Mouse (Mus musculus) kidney, embryonic 15.5 days (tissue): ENCODE measurements around the gene 1700016D06Rik. TPM values are rescaled to one million over a fixed set of nuclear protein-coding genes. Genes with fewer than 3 reads are reported as not detected.

Experiments used
- ATAC-seq: fragments of 200-750 bp; cut with Nextera tagmentation; replicated peaks from 2 replicates; pipeline ENCODE4 v1.8.0; 2017; ENCODE audit warnings: moderate TSS enrichment; ENCODE audit not compliant: low FRiP score
- H3K27ac ChIP-seq: fragments of 300-500 bp; sonication (generic); 2 replicates; pipeline ENCODE4 v1.5.1; 2015; ENCODE audit warnings: mild to moderate bottlenecking, inconsistent platforms
- H3K27me3 ChIP-seq: fragments of 300-500 bp; sonication (generic); 2 replicates; pipeline ENCODE4 v1.6.1; 2015; ENCODE audit warnings: inconsistent platforms
- H3K36me3 ChIP-seq: fragments of 300-500 bp; sonication (generic); 2 replicates; pipeline ENCODE4 v1.6.1; 2015; ENCODE audit warnings: inconsistent platforms
- H3K4me1 ChIP-seq: fragments of 300-500 bp; sonication (generic); 2 replicates; pipeline ENCODE4 v1.6.1; 2015; ENCODE audit warnings: inconsistent platforms
- H3K4me2 ChIP-seq: fragments of 300-500 bp; sonication (generic); 2 replicates; pipeline ENCODE4 v1.6.1; 2015; ENCODE audit warnings: moderate library complexity, mild to moderate bottlenecking, inconsistent platforms
- H3K4me3 ChIP-seq: fragments of 300-500 bp; sonication (generic); replicated peaks from 2 replicates; pipeline ENCODE4 v1.5.1; 2015; ENCODE audit warnings: mild to moderate bottlenecking, inconsistent platforms
- H3K9ac ChIP-seq: fragments of 300-500 bp; sonication (generic); 2 replicates; pipeline ENCODE4 v1.6.1; 2015; ENCODE audit warnings: mild to moderate bottlenecking, inconsistent platforms
- H3K9me3 ChIP-seq: fragments of 300-500 bp; sonication (generic); replicated peaks from 2 replicates; pipeline ENCODE4 v1.6.1; 2016; ENCODE audit warnings: inconsistent platforms
- WGBS: fragments of 180-500 bp; shearing (Covaris S2); methylation state at CpG from one replicate; pipeline ENCODE4 v1.1.7; 2015; ENCODE audit warnings: mixed read lengths; 5-methylcytosine and 5-hydroxymethylcytosine counted together
- polyA plus RNA-seq: library from polyadenylated mRNA; unstranded; fragments of >200 nt; fragmentation: Nextera tagmentation; extraction: Ambion mirVana; gene quantifications from 2 replicates; pipeline ENCODE4 v1.2.1, GENCODE M21; 2015

Gene 1700016D06Rik
- polyA plus RNA-seq, 1 experiment from 2014 or later = not detected

GRCm38 (mm10) chr8:11727273-11727650, 26.4 kb upstream of the 1700016D06Rik start:
- 1% methylated on average over 22 of the region's 22 CpGs for WGBS
- H3K4me1 ChIP-seq = peaks cover 17% of the 10 kb centered on the region
- no peaks in the 10 kb centered on the region for H3K36me3 ChIP-seq
- H3K27ac ChIP-seq = no peak overlapping the region
- H3K4me2 ChIP-seq = peak overlapping the region; percentile 97
- ATAC-seq = no peak
- peak overlapping the region; percentile 60 for H3K4me3 ChIP-seq
- H3K9ac ChIP-seq = peak overlapping the region; percentile 55; the same call in 1 of the 2 replicates
- no peaks in the 10 kb centered on the region for H3K9me3 ChIP-seq
- peaks cover 90% of the 10 kb centered on the region for H3K27me3 ChIP-seq

- no peaks in the 10 kb centered on the region for H3K4me1 ChIP-seq
- no peak overlapping the region for H3K9ac ChIP-seq
- no peak overlapping the region for H3K4me3 ChIP-seq
- WGBS = 63% methylated on average over 4 of the region's 4 CpGs
- no peak overlapping the region for H3K4me2 ChIP-seq
- H3K27ac ChIP-seq = no peak overlapping the region
- H3K36me3 ChIP-seq = no peaks in the 10 kb centered on the region
- no peak for ATAC-seq
- no peaks in the 10 kb centered on the region for H3K9me3 ChIP-seq
- peaks cover 18% of the 10 kb centered on the region for H3K27me3 ChIP-seq
These were observed 16.3 kb upstream of the 1700016D06Rik start for GRCm38 (mm10) chr8:11717194-11717593.

- Histone ChIP-seq H3K4me3 (no peak overlapping the region), H3K9me3 (no peaks in the 10 kb centered on the region), H3K4me2 (no peak overlapping the region), H3K9ac (no peak overlapping the region), H3K27me3 (no peaks in the 10 kb centered on the region), H3K36me3 (no peaks in the 10 kb centered on the region), H3K27ac (no peak overlapping the region), H3K4me1 (no peaks in the 10 kb centered on the region)
- whole genome bisulfite sequencing = 84% methylated on average over 6 of the region's 6 CpGs
- no peak for ATAC-seq
These were observed 11.4 kb upstream of the 1700016D06Rik start for GRCm38 (mm10) chr8:11712244-11712643.

GRCm38 (mm10) chr8:11710415-11710814, 9.6 kb upstream of the 1700016D06Rik start:
- no peak overlapping the region for H3K27ac ChIP-seq
- H3K27me3 ChIP-seq = no peaks in the 10 kb centered on the region
- no peaks in the 10 kb centered on the region for H3K9me3 ChIP-seq
- no peak overlapping the region for H3K9ac ChIP-seq
- H3K36me3 ChIP-seq = no peaks in the 10 kb centered on the region
- H3K4me3 ChIP-seq = no peak overlapping the region
- ATAC-seq = 0 out of 2 replicates have a peak, but pooled peaks have one; percentile 33
- 63% methylated on average over 5 of the region's 5 CpGs for WGBS
- H3K4me2 ChIP-seq = no peak overlapping the region
- H3K4me1 ChIP-seq = no peaks in the 10 kb centered on the region

- Histone ChIP-seq H3K4me3 (no peak overlapping the region), H3K9ac (no peak overlapping the region), H3K27me3 (no peaks in the 10 kb centered on the region), H3K9me3 (no peaks in the 10 kb centered on the region), H3K27ac (no peak overlapping the region), H3K4me2 (no peak overlapping the region), H3K4me1 (no peaks in the 10 kb centered on the region), H3K36me3 (no peaks in the 10 kb centered on the region)
- no peak for ATAC-seq
- WGBS = 83% methylated on average over 3 of the region's 3 CpGs
These were observed 8.7 kb upstream of the 1700016D06Rik start for GRCm38 (mm10) chr8:11709542-11709941.

- Histone ChIP-seq H3K4me2 (no peak overlapping the region), H3K4me3 (no peak overlapping the region), H3K9ac (no peak overlapping the region), H3K27me3 (no peaks in the 10 kb centered on the region), H3K36me3 (no peaks in the 10 kb centered on the region), H3K9me3 (no peaks in the 10 kb centered on the region), H3K4me1 (no peaks in the 10 kb centered on the region), H3K27ac (no peak overlapping the region)
- 74% methylated on average over 2 of the region's 2 CpGs for WGBS
- no peak for ATAC-seq
These were observed 8.0 kb upstream of the 1700016D06Rik start for GRCm38 (mm10) chr8:11708815-11709214.

- Histone ChIP-seq H3K36me3 (no peaks in the 10 kb centered on the region), H3K4me2 (no peak overlapping the region), H3K4me1 (no peaks in the 10 kb centered on the region), H3K27me3 (no peaks in the 10 kb centered on the region), H3K27ac (no peak overlapping the region), H3K9me3 (no peaks in the 10 kb centered on the region), H3K9ac (no peak overlapping the region), H3K4me3 (no peak overlapping the region)
- no peak for ATAC-seq
- WGBS = 36% methylated on average over 3 of the region's 3 CpGs
These were observed 6.8 kb upstream of the 1700016D06Rik start for GRCm38 (mm10) chr8:11707701-11708100.

GRCm38 (mm10) chr8:11705818-11706217, 5.0 kb upstream of the 1700016D06Rik start:
- no peaks in the 10 kb centered on the region for H3K36me3 ChIP-seq

GRCm38 (mm10) chr8:11704716-11705420, 4.0 kb upstream of the 1700016D06Rik start:
- H3K9me3 ChIP-seq = no peaks in the 10 kb centered on the region
- H3K4me2 ChIP-seq = no peak overlapping the region
- H3K4me3 ChIP-seq = no peak overlapping the region
- 68% methylated on average over 6 of the region's 6 CpGs for WGBS
- H3K27me3 ChIP-seq = peaks cover under 1% of the 10 kb centered on the region; the same call in 1 of the 2 replicates
- ATAC-seq = no peak
- no peaks in the 10 kb centered on the region for H3K36me3 ChIP-seq
- peaks cover 12% of the 10 kb centered on the region for H3K4me1 ChIP-seq
- no peak overlapping the region for H3K9ac ChIP-seq
- H3K27ac ChIP-seq = no peak overlapping the region

More at GRCm38 (mm10) chr8:11705818-11706217, 5.0 kb upstream of the 1700016D06Rik start:
- no peaks in the 10 kb centered on the region for H3K9me3 ChIP-seq
- no peak overlapping the region for H3K4me3 ChIP-seq
- H3K27ac ChIP-seq = no peak overlapping the region
- no peak overlapping the region for H3K4me2 ChIP-seq
- H3K27me3 ChIP-seq = no peaks in the 10 kb centered on the region; the same call in 1 of the 2 replicates
- no peak for ATAC-seq
- no peak overlapping the region for H3K9ac ChIP-seq
- WGBS = 67% methylated on average over 12 of the region's 12 CpGs
- peaks cover 4% of the 10 kb centered on the region for H3K4me1 ChIP-seq

GRCm38 (mm10) chr8:11703789-11704188, 2.9 kb upstream of the 1700016D06Rik start:
- Histone ChIP-seq H3K27ac (no peak overlapping the region), H3K9ac (no peak overlapping the region), H3K36me3 (no peaks in the 10 kb centered on the region), H3K4me2 (no peak overlapping the region), H3K4me3 (no peak overlapping the region), H3K27me3 (peaks cover 8% of the 10 kb centered on the region; the same call in 1 of the 2 replicates), H3K9me3 (no peaks in the 10 kb centered on the region), H3K4me1 (peaks cover 13% of the 10 kb centered on the region)
- 83% methylated on average over 5 of the region's 5 CpGs for whole genome bisulfite sequencing
- no peak for ATAC-seq

GRCm38 (mm10) chr8:11701428-11701827, 565 bp upstream of the 1700016D06Rik start:
- no peak overlapping the region for H3K4me3 ChIP-seq
- H3K9ac ChIP-seq = no peak overlapping the region
- peaks cover 10% of the 10 kb centered on the region; the same call in 1 of the 2 replicates for H3K27me3 ChIP-seq
- no peak for ATAC-seq
- H3K4me1 ChIP-seq = peaks cover 13% of the 10 kb centered on the region
- no peak overlapping the region for H3K27ac ChIP-seq
- no peaks in the 10 kb centered on the region for H3K36me3 ChIP-seq
- H3K9me3 ChIP-seq = no peaks in the 10 kb centered on the region
- no peak overlapping the region for H3K4me2 ChIP-seq
- 77% methylated on average over 6 of the region's 6 CpGs for WGBS

GRCm38 (mm10) chr8:11700060-11701032, 517 bp downstream of the 1700016D06Rik start:
- Histone ChIP-seq H3K36me3 (no peaks in the 10 kb centered on the region), H3K9ac (no peak overlapping the region), H3K4me3 (peak overlapping the region; percentile 27), H3K4me2 (peak overlapping the region; percentile 59), H3K4me1 (peaks cover 13% of the 10 kb centered on the region), H3K27me3 (peaks cover 10% of the 10 kb centered on the region; the same call in 1 of the 2 replicates), H3K27ac (0 out of 2 replicates have a peak overlapping the region, but pooled peaks have one; percentile 3), H3K9me3 (no peaks in the 10 kb centered on the region)
- 31% methylated on average over 26 of the region's 26 CpGs for WGBS
- ATAC-seq = peak; percentile 83
